Mouse (Mus musculus) megakaryocyte progenitor cell, adult 5-6 weeks (primary cell): ENCODE measurements at regions not wholly inside any gene's neighbourhood (a gene's known extent, or its start where the extent isn't known, plus 50 kb on each side); places are given as distances from the start of the nearest gene placed in this dataset.

Experiments
- ATAC-seq: replicated peaks from 2 replicates; pipeline ENCODE4 v1.8.0; 2016; ENCODE audit warnings: mild to moderate bottlenecking, moderate TSS enrichment, inconsistent platforms; ENCODE audit not compliant: poor library complexity

GRCm38 (mm10) chr4:106209975-106210374, 106.0 kb upstream of the Usp24 start:
- ATAC-seq: 0 out of 2 replicates have a peak, but pooled peaks have one; percentile 34

DNA sequence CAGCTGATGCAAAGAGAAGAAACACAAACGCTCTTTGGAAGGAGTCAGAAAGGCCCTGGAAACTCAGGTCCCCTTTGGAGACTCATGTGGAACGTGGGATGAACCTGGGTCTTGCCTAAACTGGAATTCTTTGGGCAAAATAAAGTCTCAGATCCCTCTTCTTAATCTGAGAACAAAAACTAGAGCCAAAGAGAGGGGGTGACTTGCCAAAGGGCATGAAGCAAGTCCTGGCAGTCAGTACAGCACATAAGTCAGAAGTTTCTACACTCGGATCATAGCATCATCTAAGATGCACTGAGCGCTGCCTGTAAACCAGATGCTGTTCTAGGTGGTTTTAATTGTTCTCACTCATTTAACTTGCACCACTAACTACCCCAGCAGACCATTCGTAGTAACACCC, 101.8 kb upstream of the Usp24 start:
- ATAC-seq: no peak

GRCm38 (mm10) chr4:106220621-106221020, 95.4 kb upstream of the Usp24 start:
- no peak for ATAC-seq

- ATAC-seq: peak; percentile 72
Observed at GRCm38 (mm10) chr4:106225184-106225862, 90.7 kb upstream of the Usp24 start.

GRCm38 (mm10) chr4:106227428-106227827, 88.6 kb upstream of the Usp24 start:
- no peak for ATAC-seq

GRCm38 (mm10) chr4:106228534-106228933, 87.5 kb upstream of the Usp24 start:
- peak; percentile 65 for ATAC-seq

DNA sequence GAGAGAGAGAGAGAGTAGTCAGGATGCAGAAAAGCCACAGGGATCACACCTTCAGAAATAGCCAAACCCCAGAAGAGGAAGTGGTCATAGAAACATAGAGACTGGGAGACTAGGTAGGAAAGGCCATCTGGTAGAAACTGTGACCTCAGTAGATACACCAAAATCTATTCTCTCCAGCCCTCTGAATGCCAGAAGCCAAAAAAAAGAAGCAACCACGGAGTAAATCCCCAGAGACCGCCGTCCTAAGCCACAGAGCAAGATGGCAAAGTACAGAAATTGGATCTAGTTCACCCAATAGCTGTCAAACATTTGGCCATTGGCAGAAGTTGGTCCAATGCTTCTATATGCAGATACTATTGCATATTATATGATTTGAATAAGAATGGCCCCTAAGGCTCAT, 86.5 kb upstream of the Usp24 start:
- ATAC-seq: no peak

- ATAC-seq: peak; percentile 84
Observed at GRCm38 (mm10) chr4:106232499-106232970, 83.5 kb upstream of the Usp24 start.

DNA sequence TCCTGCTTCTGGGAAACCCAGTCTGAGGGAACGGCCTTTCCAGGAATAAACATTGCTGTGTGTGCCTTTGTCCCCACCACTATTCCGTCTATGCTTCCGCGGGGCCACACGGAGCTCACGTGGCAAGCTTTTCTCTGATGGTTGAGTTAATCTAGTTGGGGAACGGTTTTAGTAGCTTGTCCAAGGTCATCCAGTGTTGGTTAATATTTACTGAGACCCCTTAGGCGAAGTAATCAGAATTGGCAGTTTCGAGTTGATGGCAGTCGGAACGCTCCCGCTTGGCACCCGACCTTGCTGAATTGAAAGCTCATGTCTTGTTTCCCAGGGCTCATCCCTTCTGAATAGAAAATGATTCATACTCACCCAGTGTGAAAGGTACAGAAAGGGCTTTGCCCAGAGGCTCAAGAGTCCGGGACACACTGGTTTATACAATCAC, 71.6 kb upstream of the Usp24 start:
- ATAC-seq: no peak

DNA sequence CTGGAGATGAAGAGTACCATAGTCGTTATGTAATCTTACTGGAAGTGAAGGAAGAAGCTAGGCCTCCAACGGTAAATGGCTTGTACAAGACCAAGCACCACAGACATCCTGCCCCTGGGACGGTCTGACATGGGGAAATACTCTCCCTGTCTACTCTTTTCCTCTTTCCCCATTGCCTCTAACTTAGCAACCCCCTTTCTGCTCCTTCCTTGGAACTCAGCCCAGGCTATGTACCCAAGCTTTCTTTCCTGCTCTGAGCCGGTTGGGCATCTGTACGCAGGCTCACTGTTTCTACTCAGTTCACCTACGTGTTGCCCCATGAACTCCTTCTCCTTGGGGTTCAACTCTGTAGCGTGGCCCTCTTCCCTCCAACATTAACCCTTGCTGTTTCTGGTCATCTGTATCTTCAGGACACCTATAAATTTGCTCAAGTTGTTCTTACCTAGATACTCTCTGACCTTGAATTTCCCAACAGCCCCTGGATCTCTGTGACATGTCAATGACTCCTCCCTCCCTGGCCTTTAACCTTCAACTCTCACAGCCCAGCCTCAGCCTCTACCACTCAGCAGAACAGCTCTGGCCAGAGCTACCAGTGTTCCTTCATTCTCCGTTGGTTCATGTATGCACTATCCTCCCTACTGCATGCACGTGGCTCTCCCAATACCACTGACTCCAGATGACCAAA, 71.0 kb upstream of the Usp24 start:
- ATAC-seq: peak; percentile 68

- ATAC-seq: no peak
Observed at GRCm38 (mm10) chr4:106246695-106247094, 69.3 kb upstream of the Usp24 start.

- ATAC-seq: no peak
Observed at GRCm38 (mm10) chr4:106247398-106247797, 68.6 kb upstream of the Usp24 start.

GRCm38 (mm10) chr4:106248272-106248671, 67.7 kb upstream of the Usp24 start:
- peak; percentile 69 for ATAC-seq

DNA sequence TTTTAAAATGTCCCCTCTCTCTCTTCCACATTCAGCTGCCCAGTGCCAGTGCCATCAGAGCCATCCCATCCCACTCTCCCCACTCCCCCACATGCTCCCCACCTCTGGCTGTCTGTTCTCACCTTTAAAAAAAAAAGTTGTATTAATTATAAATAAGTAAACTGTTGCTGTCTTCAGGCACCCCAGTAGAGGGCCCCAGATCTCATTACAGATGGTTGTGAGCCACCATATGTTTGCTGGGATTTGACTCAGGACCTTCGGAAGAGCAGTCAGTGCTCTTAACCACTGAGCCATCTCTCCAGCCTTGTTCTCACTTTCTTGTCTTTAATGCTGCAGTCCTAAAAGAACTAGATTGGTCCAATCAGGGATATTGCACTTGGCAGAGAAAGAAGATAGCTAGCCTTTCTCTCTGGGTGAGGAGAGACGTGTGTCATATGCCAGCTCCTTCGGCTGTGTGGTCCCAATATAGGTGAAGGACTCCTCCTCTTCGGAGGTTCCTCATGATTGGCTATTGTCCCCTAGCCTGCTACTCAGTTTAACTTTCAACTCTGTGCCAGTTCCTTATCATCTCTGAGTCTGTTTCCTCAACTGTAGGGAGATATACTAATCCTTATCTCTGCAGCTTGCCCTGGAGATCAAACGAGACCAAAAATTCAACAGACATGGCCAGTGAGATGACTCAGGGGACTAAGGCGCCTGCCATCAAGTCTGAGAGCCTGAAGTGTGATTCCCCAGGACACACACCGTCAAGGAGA, 66.8 kb upstream of the Usp24 start:
- ATAC-seq: peak; percentile 59

DNA sequence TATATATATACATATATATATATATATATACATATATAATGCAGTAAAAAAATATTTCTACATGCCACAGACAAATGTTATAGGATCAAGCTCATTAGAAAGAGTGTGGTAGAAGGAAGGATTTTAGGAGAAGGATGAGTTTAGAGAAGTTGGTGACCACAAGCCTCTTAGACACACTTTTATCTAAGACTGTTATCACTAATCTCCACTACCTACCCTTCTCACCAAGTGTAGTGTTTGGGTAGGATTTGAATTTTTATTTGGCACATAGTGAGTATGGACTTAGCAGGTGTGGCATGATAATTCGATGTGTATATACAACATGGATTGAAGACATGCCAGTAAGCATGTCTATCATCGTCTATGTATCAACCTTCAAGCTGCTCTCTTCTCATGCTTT, 66.0 kb upstream of the Usp24 start:
- 0 out of 2 replicates have a peak, but pooled peaks have one; percentile 9 for ATAC-seq

DNA sequence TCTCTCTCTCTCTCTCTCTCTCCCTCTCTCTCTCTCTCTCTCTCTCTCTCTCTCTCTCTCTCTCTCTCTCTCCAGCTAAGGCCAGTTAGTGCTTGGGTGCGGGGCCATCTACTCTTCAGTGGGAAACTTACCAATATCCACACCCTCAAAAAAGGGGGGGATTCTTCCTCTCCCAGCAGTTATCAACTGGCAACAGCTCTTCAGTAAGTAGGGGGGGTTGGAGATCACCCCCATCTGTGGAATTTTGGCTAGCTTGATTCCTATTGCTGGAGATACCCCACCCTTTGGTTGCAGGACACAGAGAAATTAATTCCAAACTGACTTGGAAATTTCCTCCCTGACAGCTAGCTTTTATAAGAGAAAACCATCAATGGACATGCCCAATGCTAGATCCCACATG, 64.6 kb upstream of the Usp24 start:
- no peak for ATAC-seq

- ATAC-seq: no peak
Observed at GRCm38 (mm10) chr4:106252946-106253345, 63.1 kb upstream of the Usp24 start.

DNA sequence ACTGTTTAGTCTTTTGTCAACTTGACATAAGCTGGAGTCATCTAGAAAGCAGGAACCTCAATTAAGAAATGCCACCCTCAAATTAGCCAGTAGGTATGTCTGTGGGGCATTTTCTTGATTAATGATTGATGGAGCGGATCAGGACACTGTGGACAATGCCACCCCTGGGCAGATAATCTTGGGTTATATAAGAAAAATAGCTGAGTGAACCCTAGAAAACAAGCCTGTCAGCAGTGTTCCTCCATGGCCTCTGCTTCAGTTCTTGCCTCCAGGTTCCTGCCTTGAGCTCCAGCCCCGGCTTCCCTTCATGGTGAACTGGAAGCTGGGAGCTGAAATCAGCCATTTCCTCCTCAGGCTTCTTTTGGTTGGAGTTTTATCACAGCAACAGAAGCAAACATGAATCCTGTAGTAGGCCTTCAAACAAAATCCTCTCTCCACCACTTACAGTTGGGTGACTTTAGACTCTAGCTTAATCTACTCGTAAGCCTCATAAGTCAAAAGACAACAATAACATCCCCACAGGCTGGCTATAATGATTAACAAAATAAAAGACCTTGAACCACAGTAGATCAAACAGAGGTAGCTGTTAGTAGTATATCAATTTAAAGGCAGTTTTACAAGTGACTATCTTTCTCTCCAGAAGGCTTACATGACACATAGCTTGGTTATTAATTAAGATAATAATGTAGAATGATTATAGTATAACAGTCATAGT, 61.1 kb upstream of the Usp24 start:
- ATAC-seq: peak; percentile 55

DNA sequence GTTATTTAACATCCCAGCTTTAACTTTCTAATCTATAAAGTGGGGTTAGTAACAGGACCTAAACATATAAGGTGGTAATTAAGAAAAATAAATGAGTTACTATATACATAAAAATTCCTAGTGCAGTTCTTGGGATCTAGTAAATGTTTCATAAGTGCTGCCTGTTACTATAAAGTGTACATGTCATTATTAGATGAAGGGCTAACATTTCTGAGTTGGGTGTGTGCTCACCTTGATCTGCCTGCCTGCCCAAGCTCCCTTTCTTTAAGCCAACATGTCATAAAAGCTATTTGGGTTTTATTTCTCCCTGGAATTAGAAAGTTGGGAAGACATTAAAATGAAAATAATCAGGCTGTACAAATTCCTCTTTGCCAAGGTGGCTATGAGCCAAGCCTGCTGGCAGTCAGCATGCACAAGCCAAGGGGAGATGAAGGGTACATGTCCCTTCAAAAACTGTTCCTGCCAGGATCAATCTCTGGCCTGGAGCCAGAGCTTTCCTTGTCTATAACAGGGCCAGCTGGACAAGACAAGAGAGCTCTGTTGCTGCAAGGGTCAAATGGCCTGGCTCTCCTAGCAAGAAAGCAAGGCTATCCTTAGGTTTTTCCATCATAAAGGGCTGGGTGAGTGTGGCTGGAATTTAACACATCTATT, 59.9 kb upstream of the Usp24 start:
- ATAC-seq: no peak

DNA sequence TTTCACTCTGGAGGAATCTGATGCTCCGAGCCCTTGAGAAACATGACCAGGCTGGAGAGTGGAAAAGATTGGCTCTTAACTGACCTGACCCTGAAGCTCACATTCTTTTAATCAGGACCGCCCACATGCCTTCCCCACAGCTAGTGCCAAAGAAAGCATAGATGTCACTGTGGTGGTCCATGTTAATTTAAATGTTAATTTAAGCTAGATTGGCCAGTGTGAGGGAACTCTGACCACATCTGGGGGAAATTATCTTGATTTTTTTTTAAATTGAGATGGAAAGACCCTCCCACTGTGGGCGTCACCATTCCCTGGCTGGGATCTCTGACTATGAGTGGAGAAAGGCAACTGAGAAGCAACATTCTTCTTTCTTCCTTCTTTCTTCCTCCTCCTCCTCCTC, 54.6 kb upstream of the Usp24 start:
- no peak for ATAC-seq
